Mouse (Mus musculus) c-Kit-positive CD71-positive TER-119-negative erythroid progenitor cells, embryonic 14.5 days (primary cell): Measurements from ENCODE around the gene Plekhm3.

Source experiments
- DNase-seq: peaks from one replicate; pipeline ENCODE4 v3.0.0-alpha.2; 2013; ENCODE audit warnings: low read depth

The Plekhm3 gene

GRCm38 (mm10) chr1:64823564-64823963 is 133.1 kb downstream of the Plekhm3 start:
- no peak for DNase-seq

- no peak for DNase-seq
These were observed 138.9 kb downstream of the Plekhm3 start for GRCm38 (mm10) chr1:64817709-64818108.

- no peak for DNase-seq
These were observed 143.4 kb downstream of the Plekhm3 start for GRCm38 (mm10) chr1:64813182-64813581.

GRCm38 (mm10) chr1:64811956-64812355 is 144.7 kb downstream of the Plekhm3 start:
- DNase-seq, result peak; percentile 50

- DNase-seq, result no peak
These were observed 147.5 kb downstream of the Plekhm3 start for GRCm38 (mm10) chr1:64809085-64809484.

- DNase-seq, result no peak
These were observed 148.9 kb downstream of the Plekhm3 start for GRCm38 (mm10) chr1:64807766-64808165.

- no peak for DNase-seq
These were observed 151.4 kb downstream of the Plekhm3 start for GRCm38 (mm10) chr1:64805217-64805616.

- DNase-seq, result no peak
These were observed 154.0 kb downstream of the Plekhm3 start for GRCm38 (mm10) chr1:64802631-64803030.

- DNase-seq, result no peak
These were observed 159.0 kb downstream of the Plekhm3 start for GRCm38 (mm10) chr1:64797621-64798020.

- DNase-seq, result no peak
These were observed 159.6 kb downstream of the Plekhm3 start for GRCm38 (mm10) chr1:64796867-64797582.

- no peak for DNase-seq
These were observed 161.2 kb downstream of the Plekhm3 start for GRCm38 (mm10) chr1:64795284-64796040.

GRCm38 (mm10) chr1:64794096-64794495 is 162.5 kb downstream of the Plekhm3 start:
- DNase-seq, result no peak

- no peak for DNase-seq
These were observed 163.4 kb downstream of the Plekhm3 start for GRCm38 (mm10) chr1:64793234-64793530.

- no peak for DNase-seq
These were observed 163.9 kb downstream of the Plekhm3 start for GRCm38 (mm10) chr1:64792521-64793233.

- DNase-seq, result no peak
These were observed 164.8 kb downstream of the Plekhm3 start for GRCm38 (mm10) chr1:64791826-64792225.

GRCm38 (mm10) chr1:64790806-64791790 is 165.5 kb downstream of the Plekhm3 start:
- no peak for DNase-seq

- DNase-seq, result no peak
These were observed 168.7 kb downstream of the Plekhm3 start for GRCm38 (mm10) chr1:64787701-64788515.

- DNase-seq, result no peak
These were observed 176.8 kb downstream of the Plekhm3 start for GRCm38 (mm10) chr1:64779863-64780262.

- no peak for DNase-seq
These were observed 177.2 kb downstream of the Plekhm3 start for GRCm38 (mm10) chr1:64779415-64779814.

- no peak for DNase-seq
These were observed 183.3 kb downstream of the Plekhm3 start for GRCm38 (mm10) chr1:64773305-64773704.

GRCm38 (mm10) chr1:64770169-64770568 is 186.5 kb downstream of the Plekhm3 start:
- no peak for DNase-seq
